Mouse (Mus musculus): ENCODE data around the gene Tmem184a.

DNA sequence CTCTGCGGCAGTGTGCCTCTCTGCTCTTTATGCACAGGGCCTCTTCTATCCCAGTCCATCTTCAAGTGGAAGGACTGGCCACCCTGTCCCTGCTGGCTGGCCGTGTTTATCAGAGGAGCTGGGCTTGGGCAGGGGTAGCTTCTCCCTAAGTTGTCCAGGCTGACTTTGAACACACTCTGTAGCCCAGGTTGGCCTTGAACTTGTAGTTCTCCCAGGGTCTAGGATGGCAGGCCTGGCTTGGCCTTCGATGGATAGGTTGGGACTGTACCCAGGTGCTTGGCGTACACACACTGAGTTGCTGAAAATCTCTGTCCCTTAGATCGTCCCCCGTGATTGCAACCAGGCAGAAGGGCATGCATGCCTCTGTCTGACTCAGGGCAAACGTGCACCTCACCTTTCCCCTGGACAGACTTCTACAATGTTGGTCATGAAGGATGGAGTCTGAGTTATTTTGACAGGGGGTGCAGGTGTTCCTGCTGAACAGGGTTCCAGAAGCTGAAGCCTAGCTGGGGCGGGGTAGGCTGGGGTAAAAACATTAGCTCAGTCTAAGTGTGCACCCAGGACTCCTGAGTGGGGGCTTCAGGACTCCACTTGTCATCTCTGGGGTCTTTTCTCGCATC lies 23.6 kb downstream of the Tmem184a start:
- TF ChIP-seq CTCF (IDR thresholded peaks at IDR 0.05; ENCODE audit: low read depth) (no peak), EP300 (optimal IDR thresholded peaks at IDR 0.05) (no peak)
